Mouse (Mus musculus) testis, adult 2 months (tissue): Measurements from ENCODE around the gene A1cf.

ENCODE experiments used
- CTCF ChIP-seq: fragments of 200-500 bp; IDR thresholded peaks from 2 replicates; pipeline ENCODE4 v1.5.1; 2012; ENCODE audit warnings: low read depth, mild to moderate bottlenecking, inconsistent platforms, low read length, moderate library complexity; ENCODE audit not compliant: control insufficient read depth, insufficient read depth, insufficient replicate concordance
- POLR2A ChIP-seq: fragments of 200-500 bp; IDR thresholded peaks from 2 replicates; pipeline ENCODE4 v1.6.1; 2012; ENCODE audit warnings: low read depth, mild to moderate bottlenecking, inconsistent platforms, low read length, moderate library complexity; ENCODE audit not compliant: control insufficient read depth

DNA sequence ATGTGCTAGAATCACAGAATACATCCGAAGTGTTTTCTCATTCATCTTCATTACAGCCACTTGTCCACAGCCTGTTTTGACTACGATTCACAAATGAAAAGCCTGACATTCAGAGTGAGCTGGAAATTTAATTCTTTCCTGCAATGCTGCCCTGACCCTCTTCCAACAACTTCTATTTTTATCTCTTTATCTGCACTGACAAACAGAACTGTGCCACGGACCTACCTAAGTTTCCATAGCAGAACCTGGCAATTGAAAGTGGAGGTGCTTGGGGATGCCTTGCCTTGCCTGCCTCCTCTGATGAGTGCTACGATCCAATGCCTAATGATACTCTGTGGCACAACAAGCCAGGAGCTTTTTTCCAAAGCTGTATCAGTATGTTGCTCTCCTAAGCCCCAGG, 21.4 kb downstream of the A1cf start:
- no peak for TF ChIP-seq POLR2A
- no peak for TF ChIP-seq CTCF
